Mouse (Mus musculus): Measurements from ENCODE around the gene Mab21l3. TPM values are rescaled to one million over a fixed set of nuclear protein-coding genes. Genes with fewer than 3 reads are reported as not detected.

The Mab21l3 gene
- total and polyA plus RNA-seq, 3 experiments, result 1.9 to 3.4 (median 2.8) TPM

- Histone ChIP-seq H3K79me2 (replicated peaks; ENCODE audit: control insufficient read depth, extremely low read depth, insufficient read depth, poor library complexity, severe bottlenecking) (no peaks in the 10 kb centered on the region), H3K36me3 (replicated peaks in 1 of 2; ENCODE audit: control insufficient read depth in 1 of 2, insufficient read depth in 1 of 2, low read length in 1 of 2) (peaks cover 0 to 2% of the 10 kb centered on the region in 2 experiments), H3K27ac (ENCODE audit: insufficient read depth, low read depth) (no peak overlapping the region), H3K9me3 (replicated peaks; ENCODE audit: low read length) (no peaks in the 10 kb centered on the region), H3K4me2 (ENCODE audit: insufficient read depth, low read depth, poor library complexity, severe bottlenecking) (no peak overlapping the region), H3K9ac (ENCODE audit: insufficient read depth, low read depth) (no peak overlapping the region), H3K27me3 (replicated peaks) (no peaks in the 10 kb centered on the region), H3K4me1 (ENCODE audit: control insufficient read depth in 1 of 2, insufficient read depth in 2 of 2) (no peaks in the 10 kb centered on the region; a peak in 1 of 4 replicates), H3K4me3 (replicated peaks in 1 of 3; ENCODE audit: low read depth in 2 of 3, low read length in 2 of 3, poor library complexity in 1 of 3) (no peak overlapping the region)
- DNase-seq (ENCODE audit: extremely low read depth), result no peak
- in situ Hi-C loops (cut with MboI; ENCODE audit: low pct_ligation_motif_present, low pct_unique_long_range_greater_than_20kb, low sequenced_read_pairs), result no loop called here
- TF ChIP-seq MXI1 (IDR thresholded peaks at IDR 0.05; ENCODE audit: low read depth, low read length), result no peak
- TF ChIP-seq JUN (IDR thresholded peaks at IDR 0.05; ENCODE audit: insufficient read depth, low read depth, low read length), result no peak
- TF ChIP-seq NRF1 (IDR thresholded peaks at IDR 0.05; ENCODE audit: low read depth, low read length), result no peak
- TF ChIP-seq CTCF (conservative IDR thresholded peaks at IDR 0.05 in 1 of 2, IDR thresholded peaks at IDR 0.05 in 1 of 2; ENCODE audit: low read depth in 2 of 2, low read length in 2 of 2), result no peak
- TF ChIP-seq ZKSCAN1 (IDR thresholded peaks at IDR 0.05; ENCODE audit: borderline replicate concordance, low read depth, low read length), result no peak
- no peak for TF ChIP-seq RAD21 (IDR thresholded peaks at IDR 0.05; ENCODE audit: low read depth, low read length)
- no peak for TF ChIP-seq HCFC1 (IDR thresholded peaks at IDR 0.05; ENCODE audit: low read depth, low read length)
- no peak for TF ChIP-seq PAX5 (IDR thresholded peaks at IDR 0.05; ENCODE audit: low read length)
- no peak for TF ChIP-seq POLR2AphosphoS2 (IDR thresholded peaks at IDR 0.05; ENCODE audit: low read depth, low read length)
- no peak for TF ChIP-seq E2F4 (IDR thresholded peaks at IDR 0.05; ENCODE audit: insufficient replicate concordance, low read depth, low read length)
- TF ChIP-seq TCF12 (IDR thresholded peaks at IDR 0.05; ENCODE audit: low read depth, low read length), result no peak
- no peak for TF ChIP-seq RCOR1 (conservative IDR thresholded peaks at IDR 0.05; ENCODE audit: low read depth, low read length)
- no peak for TF ChIP-seq SMC3 (IDR thresholded peaks at IDR 0.05; ENCODE audit: low read depth, low read length)
- TF ChIP-seq GABPA (IDR thresholded peaks at IDR 0.05; ENCODE audit: insufficient replicate concordance, low read depth, low read length), result no peak
- no peak for TF ChIP-seq ZMIZ1 (IDR thresholded peaks at IDR 0.05; ENCODE audit: low read depth, low read length)
- TF ChIP-seq JUND (conservative IDR thresholded peaks at IDR 0.05; ENCODE audit: low read depth, low read length), result no peak
- TF ChIP-seq MAZ (IDR thresholded peaks at IDR 0.05; ENCODE audit: low read depth, low read length), result no peak
- TF ChIP-seq MAFK (IDR thresholded peaks at IDR 0.05; ENCODE audit: insufficient replicate concordance, low read length), result no peak
- dilution Hi-C loops (cut with MboI; ENCODE audit: extremely low pct_ligation_motif_present, extremely low pct_unique_long_range_greater_than_20kb, low sequenced_read_pairs), result no loop called here
Observed at GRCm38 (mm10) chr3:101854075-101854474, 5.3 kb upstream of the Mab21l3 start.

DNA sequence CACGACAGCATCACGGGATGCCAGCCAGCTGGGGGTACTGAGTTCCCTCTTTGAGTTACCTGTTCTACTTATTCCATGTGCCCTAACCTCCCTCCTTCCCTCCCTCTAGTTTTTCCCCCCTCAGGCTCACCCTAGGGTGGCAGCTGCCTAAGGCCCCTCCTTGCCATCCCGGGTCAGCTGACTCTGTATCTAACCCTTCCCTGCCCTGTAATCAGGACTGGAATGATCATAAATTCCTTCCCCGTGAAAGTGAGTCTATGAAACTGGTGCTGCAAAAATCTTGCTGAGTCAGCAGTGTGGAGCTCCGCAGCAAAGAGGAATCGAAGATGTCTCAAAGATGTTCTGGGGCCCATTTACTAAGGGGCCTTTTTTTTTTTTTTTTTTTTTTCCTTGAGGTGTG, 2.6 kb upstream of the Mab21l3 start:
- Histone ChIP-seq H3K79me2 (replicated peaks; ENCODE audit: control insufficient read depth, extremely low read depth, insufficient read depth, poor library complexity, severe bottlenecking) (no peaks in the 10 kb centered on the region), H3K4me3 (replicated peaks in 1 of 3; ENCODE audit: low read depth in 2 of 3, low read length in 2 of 3, poor library complexity in 1 of 3) (no peak overlapping the region), H3K9ac (ENCODE audit: insufficient read depth, low read depth) (no peak overlapping the region), H3K27ac (ENCODE audit: insufficient read depth, low read depth) (no peak overlapping the region), H3K27me3 (replicated peaks) (no peaks in the 10 kb centered on the region), H3K36me3 (replicated peaks in 1 of 2; ENCODE audit: control insufficient read depth in 1 of 2, insufficient read depth in 1 of 2, low read length in 1 of 2) (no peaks in the 10 kb centered on the region), H3K4me1 (ENCODE audit: control insufficient read depth in 1 of 2, insufficient read depth in 2 of 2) (peaks cover 0 to 4% of the 10 kb centered on the region in 2 experiments; a peak in 1 of 4 replicates), H3K4me2 (ENCODE audit: insufficient read depth, low read depth, poor library complexity, severe bottlenecking) (no peak overlapping the region), H3K9me3 (replicated peaks; ENCODE audit: low read length) (no peaks in the 10 kb centered on the region)
- DNase-seq (ENCODE audit: extremely low read depth), result no peak
- in situ Hi-C loops (cut with MboI; ENCODE audit: low pct_ligation_motif_present, low pct_unique_long_range_greater_than_20kb, low sequenced_read_pairs), result no loop called here
- TF ChIP-seq MEF2A (IDR thresholded peaks at IDR 0.05; ENCODE audit: borderline replicate concordance, low read depth, low read length) (no peak), MAFK (IDR thresholded peaks at IDR 0.05; ENCODE audit: insufficient replicate concordance, low read length) (peak; percentile 97)
- dilution Hi-C loops (cut with MboI; ENCODE audit: extremely low pct_ligation_motif_present, extremely low pct_unique_long_range_greater_than_20kb, low sequenced_read_pairs), result no loop called here

All from CH12.LX (cell line).